Mouse (Mus musculus) midbrain, embryonic 12.5 days (tissue): ENCODE results near the gene Jmjd7. TPM values are rescaled to one million over a fixed set of nuclear protein-coding genes. Genes with fewer than 3 reads are reported as not detected.

Source experiments
- ATAC-seq: fragments of 200-750 bp; cut with Nextera tagmentation; 2 replicates; pipeline ENCODE4 v1.8.0; 2017; ENCODE audit warnings: low read depth, moderate TSS enrichment, moderate library complexity; ENCODE audit not compliant: low FRiP score
- H3K27ac ChIP-seq: fragments of 300-500 bp; sonication (generic); replicated peaks from 2 replicates; pipeline ENCODE4 v1.5.1; 2016; ENCODE audit warnings: mild to moderate bottlenecking
- H3K27me3 ChIP-seq: fragments of 300-500 bp; sonication (generic); 2 replicates; pipeline ENCODE4 v1.6.1; 2016; ENCODE audit warnings: mild to moderate bottlenecking
- H3K36me3 ChIP-seq: fragments of 300-500 bp; sonication (generic); 2 replicates; pipeline ENCODE4 v1.6.1; 2016
- H3K4me1 ChIP-seq: fragments of 300-500 bp; sonication (generic); 2 replicates; pipeline ENCODE4 v1.6.1; 2016
- H3K4me2 ChIP-seq: fragments of 300-500 bp; sonication (generic); replicated peaks from 2 replicates; pipeline ENCODE4 v1.6.1; 2016; ENCODE audit warnings: mild to moderate bottlenecking, moderate library complexity
- H3K4me3 ChIP-seq: fragments of 300-500 bp; sonication (generic); 2 replicates; pipeline ENCODE4 v1.5.1; 2016; ENCODE audit warnings: mild to moderate bottlenecking
- H3K9ac ChIP-seq: fragments of 300-500 bp; sonication (generic); replicated peaks from 2 replicates; pipeline ENCODE4 v1.6.1; 2016; ENCODE audit warnings: mild to moderate bottlenecking, moderate library complexity
- H3K9me3 ChIP-seq: fragments of 300-500 bp; sonication (generic); 2 replicates; pipeline ENCODE4 v1.6.1; 2016; ENCODE audit warnings: mild to moderate bottlenecking
- WGBS: fragments of 180-500 bp; shearing (Covaris S2); methylation state at CpG from one replicate; pipeline ENCODE4 v1.1.7; 2016; 5-methylcytosine and 5-hydroxymethylcytosine counted together
- microRNA-seq: library from miRNA; unstranded; fragments of <30 nt; microRNA quantifications from one replicate; pipeline ENCODE4, GENCODE M21; 2017
- polyA plus RNA-seq: library from polyadenylated mRNA; unstranded; fragments of >200 nt; fragmentation: Nextera tagmentation; extraction: Ambion mirVana; gene quantifications from 2 replicates; pipeline ENCODE4 v1.2.1, GENCODE M21; 2016

Jmjd7 gene
- polyA plus RNA-seq, 1 experiment from 2014 or later, result 20.8 TPM

DNA sequence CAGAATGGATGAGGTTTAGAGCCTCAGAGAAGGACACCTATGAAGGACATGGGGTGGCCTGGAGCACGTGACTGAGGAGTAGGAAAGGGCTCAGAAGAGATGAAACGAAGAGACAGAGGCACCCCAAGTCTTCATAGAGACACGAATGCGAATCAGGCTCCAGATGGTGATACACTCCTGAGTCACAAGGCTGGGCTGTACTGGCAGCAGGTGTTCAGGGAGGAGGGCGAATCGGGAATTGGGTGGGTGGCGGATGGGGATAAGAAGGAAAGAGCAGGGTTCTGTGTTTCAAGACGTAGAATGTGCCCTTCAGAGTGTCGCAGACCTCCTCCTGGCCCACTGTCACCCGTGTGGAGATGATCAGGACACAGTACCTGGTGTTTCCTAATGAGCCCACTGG, 38.0 kb downstream of the Jmjd7 start:
- no peak for ATAC-seq
- H3K9ac ChIP-seq, result no peak overlapping the region
- H3K4me3 ChIP-seq, result no peak overlapping the region
- H3K9me3 ChIP-seq, result no peaks in the 10 kb centered on the region
- H3K27ac ChIP-seq, result no peak overlapping the region
- H3K36me3 ChIP-seq, result no peaks in the 10 kb centered on the region
- peaks cover 10% of the 10 kb centered on the region; the same call in 1 of the 2 replicates for H3K4me1 ChIP-seq
- WGBS, result 95% methylated on average over 10 of the region's 10 CpGs
- H3K4me2 ChIP-seq, result no peak overlapping the region
- peaks cover 3% of the 10 kb centered on the region; the same call in 1 of the 2 replicates for H3K27me3 ChIP-seq

- no peaks in the 10 kb centered on the region for H3K36me3 ChIP-seq
- H3K4me1 ChIP-seq, result peaks cover 10% of the 10 kb centered on the region; the same call in 1 of the 2 replicates
- H3K4me2 ChIP-seq, result no peak overlapping the region
- no peak overlapping the region for H3K4me3 ChIP-seq
- no peak overlapping the region for H3K27ac ChIP-seq
- no peaks in the 10 kb centered on the region for H3K9me3 ChIP-seq
- 89% methylated on average over 3 of the region's 3 CpGs for WGBS
- no peak for ATAC-seq
- H3K9ac ChIP-seq, result no peak overlapping the region
- peaks cover 3% of the 10 kb centered on the region; the same call in 1 of the 2 replicates for H3K27me3 ChIP-seq
Observed at GRCm38 (mm10) chr2:120066224-120066623, 38.9 kb downstream of the Jmjd7 start.

DNA sequence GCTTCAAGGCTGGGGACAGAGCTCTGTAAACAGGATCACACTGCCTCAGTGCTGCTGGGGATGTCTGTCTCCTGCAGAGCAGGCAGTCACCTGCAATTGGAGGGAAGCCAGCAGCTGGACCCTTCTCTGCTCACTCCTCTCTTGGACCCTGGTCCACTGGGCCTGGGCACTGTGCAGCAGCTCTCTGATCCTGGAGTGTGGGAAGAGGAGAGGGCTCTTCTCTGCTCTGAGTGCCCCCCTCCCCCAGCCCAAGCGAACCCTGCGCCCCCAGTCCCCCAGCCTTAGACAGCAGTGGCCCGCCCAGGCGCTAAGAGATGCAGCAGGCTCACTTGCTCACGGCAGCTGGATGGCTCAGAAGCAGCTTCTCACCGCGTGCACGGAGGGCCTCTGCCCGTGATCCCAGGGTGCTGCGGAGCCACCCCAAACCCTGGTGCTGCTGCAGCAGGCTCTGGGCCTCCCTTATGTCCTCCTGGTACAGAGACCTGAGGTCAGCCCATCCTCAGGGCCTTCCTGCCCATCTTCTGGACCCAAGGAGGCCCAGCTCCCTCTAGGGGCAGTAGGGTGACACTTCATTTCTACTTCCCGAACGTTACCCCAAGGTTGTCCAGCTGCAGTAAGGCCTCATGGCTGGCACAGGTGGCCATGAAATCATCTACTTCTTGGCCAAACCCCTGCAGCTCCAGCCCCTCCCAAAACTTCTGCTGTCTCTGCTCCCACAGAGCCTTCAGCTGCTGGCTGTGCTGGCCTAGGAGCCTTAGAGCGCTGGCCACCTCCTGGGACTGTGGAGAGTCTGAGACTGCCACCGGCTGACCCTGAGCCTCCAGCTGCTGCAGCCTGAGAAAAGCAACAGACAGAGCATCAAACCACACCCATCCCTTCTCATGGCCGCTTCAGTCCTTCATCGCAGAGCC, 41.5 kb downstream of the Jmjd7 start:
- Histone ChIP-seq H3K27ac (no peak overlapping the region), H3K9ac (peak overlapping the region; percentile 31; the same call in 1 of the 2 replicates)
- 35% methylated on average over 16 of the region's 16 CpGs for WGBS

DNA sequence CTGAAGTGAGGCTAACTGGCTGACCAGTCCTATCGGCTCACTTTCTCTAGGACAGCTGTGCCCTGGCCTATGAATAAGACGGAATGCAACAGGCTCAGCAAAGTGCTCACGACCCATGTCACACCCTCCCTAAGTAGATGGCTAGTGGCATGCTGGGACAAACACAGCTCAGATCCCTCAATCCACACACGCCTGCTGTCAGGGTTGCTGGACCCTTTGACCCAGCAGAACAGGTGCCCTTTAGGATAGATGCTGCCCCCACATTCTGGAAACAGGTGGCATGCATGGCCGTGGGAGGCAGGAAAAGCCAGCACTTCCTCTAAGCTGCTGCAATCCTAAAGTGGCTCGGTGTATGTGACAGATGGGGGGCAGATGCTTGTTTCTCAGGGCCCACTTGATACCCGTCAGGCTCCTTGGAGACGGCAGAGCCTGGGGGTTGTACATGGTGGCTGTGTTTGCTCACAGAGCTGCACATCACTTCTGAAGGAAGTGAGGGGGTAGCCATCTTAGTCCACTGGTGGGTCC, 42.2 kb downstream of the Jmjd7 start:
- Histone ChIP-seq H3K36me3 (no peaks in the 10 kb centered on the region), H3K9me3 (no peaks in the 10 kb centered on the region), H3K4me1 (peaks cover 10% of the 10 kb centered on the region; the same call in 1 of the 2 replicates), H3K27ac (no peak overlapping the region), H3K9ac (no peak overlapping the region; the same call in 1 of the 2 replicates), H3K4me3 (no peak overlapping the region), H3K27me3 (peaks cover 8% of the 10 kb centered on the region), H3K4me2 (no peak overlapping the region)
- WGBS, result 68% methylated on average over 8 of the region's 8 CpGs
- ATAC-seq, result no peak

More for the DNA sequence above, 41.5 kb downstream of the Jmjd7 start:
- Histone ChIP-seq H3K4me1 (peaks cover 10% of the 10 kb centered on the region; the same call in 1 of the 2 replicates), H3K4me3 (no peak overlapping the region), H3K27me3 (peaks cover 3% of the 10 kb centered on the region; the same call in 1 of the 2 replicates), H3K4me2 (0 out of 2 replicates have a peak overlapping the region, but pooled peaks have one; percentile 17), H3K9me3 (no peaks in the 10 kb centered on the region), H3K36me3 (no peaks in the 10 kb centered on the region)
- ATAC-seq, result peak; percentile 44; the same call in 1 of the 2 replicates

GRCm38 (mm10) chr2:120074096-120074495, 46.8 kb downstream of the Jmjd7 start:
- Histone ChIP-seq H3K4me3 (no peak overlapping the region), H3K9ac (no peak overlapping the region), H3K27me3 (peaks cover 38% of the 10 kb centered on the region), H3K4me2 (no peak overlapping the region), H3K4me1 (peaks cover 14% of the 10 kb centered on the region; the same call in 1 of the 2 replicates), H3K36me3 (no peaks in the 10 kb centered on the region), H3K9me3 (no peaks in the 10 kb centered on the region), H3K27ac (no peak overlapping the region)
- no peak for ATAC-seq
- 90% methylated on average over 4 of the region's 4 CpGs for WGBS

DNA sequence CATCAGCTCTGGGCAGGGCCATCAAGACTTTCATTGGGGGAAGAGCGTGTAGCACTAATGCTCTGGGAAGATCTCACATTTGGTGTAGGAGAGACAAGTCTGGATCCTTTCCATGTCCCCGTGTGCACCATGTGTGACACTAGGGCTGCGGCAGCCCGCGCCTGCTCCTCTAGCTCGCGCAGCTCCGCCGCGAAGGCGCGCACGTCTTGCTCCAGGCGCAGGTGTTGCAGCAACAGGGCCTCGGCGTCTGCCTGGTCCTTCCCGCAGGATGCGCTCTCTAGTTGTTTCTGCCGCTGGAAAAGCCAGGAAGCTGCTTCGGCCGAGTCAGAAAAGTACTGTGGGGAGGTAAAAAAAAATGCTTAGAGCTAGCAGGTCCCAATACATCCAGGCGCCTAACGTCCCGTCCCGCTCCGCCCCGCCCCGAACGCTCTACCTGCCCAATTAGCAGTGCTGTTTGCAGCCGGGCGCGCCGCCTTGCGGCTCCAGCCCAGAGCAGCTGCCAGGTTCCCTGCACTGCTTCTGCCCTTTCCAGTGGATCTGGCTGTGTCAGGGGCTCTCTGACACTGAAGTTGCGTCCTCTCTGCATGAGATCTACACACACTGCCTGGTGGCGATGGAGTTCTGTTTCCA, 48.9 kb downstream of the Jmjd7 start:
- H3K27ac ChIP-seq, result no peak overlapping the region
- H3K9ac ChIP-seq, result no peak overlapping the region
- H3K36me3 ChIP-seq, result no peaks in the 10 kb centered on the region
- peak overlapping the region; percentile 57 for H3K4me2 ChIP-seq
- WGBS, result 1% methylated on average over 36 of the region's 36 CpGs
- no peaks in the 10 kb centered on the region for H3K9me3 ChIP-seq
- H3K27me3 ChIP-seq, result peaks cover 37% of the 10 kb centered on the region
- ATAC-seq, result peak; percentile 41; the same call in 1 of the 2 replicates
- peak overlapping the region; percentile 36 for H3K4me3 ChIP-seq
- peaks cover 10% of the 10 kb centered on the region; the same call in 1 of the 2 replicates for H3K4me1 ChIP-seq

Small RNA genes within 50 kb of the gene (microRNA-seq; reads per million reads assigned to microRNA genes)
- gene Mir7665, result not detected

Other genes with a start within 250 kb of the Jmjd7 start
- 35.4 and 35.9 TPM in 2 replicates for gene Rpap1, start 239.9 kb upstream of the Jmjd7 start, polyA plus RNA-seq
- 25.7 and 29.2 TPM in 2 replicates for gene Tyro3, start 229.8 kb upstream of the Jmjd7 start, polyA plus RNA-seq
- gene Mga, start 130.3 kb upstream of the Jmjd7 start, polyA plus RNA-seq, result 40.0 and 44.7 TPM in 2 replicates
- gene Mapkbp1, start 54.8 kb upstream of the Jmjd7 start, polyA plus RNA-seq, result 4.7 and 5.8 TPM in 2 replicates
- 6.7 and 7.3 TPM in 2 replicates for gene Gm28042, start within 50 bp of the Jmjd7 start, polyA plus RNA-seq
- 4.6 and 5.3 TPM in 2 replicates for gene Pla2g4b, start 5.9 kb downstream of the Jmjd7 start, polyA plus RNA-seq
- gene Ehd4, start 127.1 kb downstream of the Jmjd7 start, polyA plus RNA-seq, result 17.5 and 22.8 TPM in 2 replicates
- 0.13 and 0.19 TPM in 2 replicates for gene Pla2g4e, start 217.9 kb downstream of the Jmjd7 start, polyA plus RNA-seq